Mouse (Mus musculus): ENCODE results near the gene Angptl1. TPM values are rescaled to one million over a fixed set of nuclear protein-coding genes. Genes with fewer than 3 reads are reported as not detected.

Angptl1 gene
- polyA plus RNA-seq, 1 experiment from 2014 or later, result 1.3 TPM

DNA sequence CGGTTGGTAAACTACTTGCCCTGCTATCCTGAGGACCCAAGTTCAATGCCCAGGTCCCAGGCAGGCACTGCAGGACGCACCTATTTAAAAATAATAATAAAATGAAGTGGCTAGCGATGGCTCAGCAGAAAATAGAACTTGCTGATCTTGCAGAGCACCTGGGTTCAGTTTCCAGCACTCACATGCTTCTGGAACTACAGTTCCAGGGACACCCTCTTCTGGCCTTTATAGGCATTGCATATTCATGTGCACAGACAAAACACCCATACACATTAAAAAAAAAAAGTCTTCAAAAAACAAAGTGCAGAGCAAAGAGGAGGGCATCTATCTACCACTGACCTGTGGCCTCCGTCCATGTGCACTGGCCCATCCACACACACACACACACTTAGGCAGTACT lies 53.2 kb downstream of the Angptl1 start:
- no peak for DNase-seq (ENCODE audit: low spot score)
- Histone ChIP-seq H3K36me3 (ENCODE audit: control insufficient read depth, insufficient read depth, low read length) (no peaks in the 10 kb centered on the region; the same call in 1 of the 2 replicates), H3K27ac (ENCODE audit: low read depth, low read length) (no peak overlapping the region), H3K27me3 (ENCODE audit: control insufficient read depth, insufficient read depth, low read length) (no peaks in the 10 kb centered on the region), H3K9ac (ENCODE audit: low read length) (no peak overlapping the region), H3K4me1 (replicated peaks; ENCODE audit: control insufficient read depth, insufficient read depth, low read length) (no peaks in the 10 kb centered on the region), H3K4me3 (ENCODE audit: low read depth, low read length) (no peak overlapping the region), H3K9me3 (ENCODE audit: control insufficient read depth, low read length) (no peaks in the 10 kb centered on the region), H3K4me2 (ENCODE audit: low read depth, low read length, severe bottlenecking) (no peak overlapping the region)
- 92% methylated on average over 4 of the region's 4 CpGs for WGBS
- ATAC-seq (replicated peaks; ENCODE audit: low FRiP score), result no peak

GRCm38 (mm10) chr1:156901689-156902088 lies 63.3 kb downstream of the Angptl1 start:
- 81% methylated on average over 6 of the region's 6 CpGs for WGBS

GRCm38 (mm10) chr1:156903899-156904298 lies 65.5 kb downstream of the Angptl1 start:
- DNase-seq (ENCODE audit: low spot score) (no peak), ATAC-seq (replicated peaks; ENCODE audit: low FRiP score) (no peak)
- Histone ChIP-seq H3K4me1 (replicated peaks; ENCODE audit: control insufficient read depth, insufficient read depth, low read length) (no peaks in the 10 kb centered on the region), H3K4me3 (ENCODE audit: low read depth, low read length) (no peak overlapping the region), H3K27ac (ENCODE audit: low read depth, low read length) (no peak overlapping the region), H3K27me3 (ENCODE audit: control insufficient read depth, insufficient read depth, low read length) (no peaks in the 10 kb centered on the region), H3K36me3 (ENCODE audit: control insufficient read depth, insufficient read depth, low read length) (no peaks in the 10 kb centered on the region), H3K9me3 (ENCODE audit: control insufficient read depth, low read length) (no peaks in the 10 kb centered on the region), H3K9ac (ENCODE audit: low read length) (no peak overlapping the region), H3K4me2 (ENCODE audit: low read depth, low read length, severe bottlenecking) (no peak overlapping the region)
- 90% methylated on average over 3 of the region's 3 CpGs for WGBS

More at GRCm38 (mm10) chr1:156901689-156902088, 63.3 kb downstream of the Angptl1 start:
- H3K27ac ChIP-seq (ENCODE audit: low read depth, low read length), result no peak overlapping the region
- no peaks in the 10 kb centered on the region for H3K36me3 ChIP-seq (ENCODE audit: control insufficient read depth, insufficient read depth, low read length)
- H3K27me3 ChIP-seq (ENCODE audit: control insufficient read depth, insufficient read depth, low read length), result no peaks in the 10 kb centered on the region
- no peak for DNase-seq (ENCODE audit: low spot score)
- no peaks in the 10 kb centered on the region for H3K9me3 ChIP-seq (ENCODE audit: control insufficient read depth, low read length)
- no peaks in the 10 kb centered on the region; the same call in 1 of the 2 replicates for H3K4me1 ChIP-seq (replicated peaks; ENCODE audit: control insufficient read depth, insufficient read depth, low read length)
- no peak overlapping the region for H3K4me3 ChIP-seq (ENCODE audit: low read depth, low read length)
- ATAC-seq (replicated peaks; ENCODE audit: low FRiP score), result no peak
- H3K4me2 ChIP-seq (ENCODE audit: low read depth, low read length, severe bottlenecking), result no peak overlapping the region
- no peak overlapping the region for H3K9ac ChIP-seq (ENCODE audit: low read length)

- Histone ChIP-seq H3K4me1 (replicated peaks; ENCODE audit: control insufficient read depth, insufficient read depth, low read length) (no peaks in the 10 kb centered on the region), H3K4me2 (ENCODE audit: low read depth, low read length, severe bottlenecking) (no peak overlapping the region), H3K27me3 (ENCODE audit: control insufficient read depth, insufficient read depth, low read length) (no peaks in the 10 kb centered on the region), H3K4me3 (ENCODE audit: low read depth, low read length) (no peak overlapping the region), H3K27ac (ENCODE audit: low read depth, low read length) (no peak overlapping the region), H3K9me3 (ENCODE audit: control insufficient read depth, low read length) (no peaks in the 10 kb centered on the region), H3K9ac (ENCODE audit: low read length) (no peak overlapping the region), H3K36me3 (ENCODE audit: control insufficient read depth, insufficient read depth, low read length) (no peaks in the 10 kb centered on the region)
- WGBS, result 85% methylated on average over 2 of the region's 2 CpGs
- ATAC-seq (replicated peaks; ENCODE audit: low FRiP score) (no peak), DNase-seq (ENCODE audit: low spot score) (no peak)
Observed at GRCm38 (mm10) chr1:156905660-156906059, 67.3 kb downstream of the Angptl1 start.

DNA sequence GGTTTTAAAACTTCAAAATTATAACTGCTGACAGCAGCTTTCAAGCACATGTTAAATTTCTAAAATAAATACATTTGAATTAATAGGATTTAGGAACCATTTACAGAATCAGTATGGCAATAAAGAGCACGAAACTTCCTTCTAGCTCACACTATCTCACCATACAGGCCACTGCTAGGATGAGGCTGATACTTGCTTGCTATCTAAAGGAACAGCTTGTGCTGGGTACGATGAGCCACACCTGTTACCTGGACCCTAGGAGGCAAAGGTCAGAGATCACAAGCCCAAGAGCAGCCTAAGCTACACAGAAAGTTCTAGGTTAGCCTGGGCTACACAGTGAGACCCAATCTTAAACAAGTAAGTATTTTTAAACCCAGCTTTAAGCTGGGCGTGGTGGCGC lies 70.9 kb downstream of the Angptl1 start:
- Histone ChIP-seq H3K4me1 (replicated peaks; ENCODE audit: control insufficient read depth, insufficient read depth, low read length) (no peaks in the 10 kb centered on the region), H3K9ac (ENCODE audit: low read length) (no peak overlapping the region), H3K4me2 (ENCODE audit: low read depth, low read length, severe bottlenecking) (no peak overlapping the region), H3K4me3 (ENCODE audit: low read depth, low read length) (no peak overlapping the region), H3K9me3 (ENCODE audit: control insufficient read depth, low read length) (no peaks in the 10 kb centered on the region), H3K36me3 (ENCODE audit: control insufficient read depth, insufficient read depth, low read length) (no peaks in the 10 kb centered on the region), H3K27me3 (ENCODE audit: control insufficient read depth, insufficient read depth, low read length) (no peaks in the 10 kb centered on the region), H3K27ac (ENCODE audit: low read depth, low read length) (no peak overlapping the region)
- ATAC-seq (replicated peaks; ENCODE audit: low FRiP score) (no peak), DNase-seq (ENCODE audit: low spot score) (no peak)
- 94% methylated on average over 4 of the region's 4 CpGs for WGBS

DNA sequence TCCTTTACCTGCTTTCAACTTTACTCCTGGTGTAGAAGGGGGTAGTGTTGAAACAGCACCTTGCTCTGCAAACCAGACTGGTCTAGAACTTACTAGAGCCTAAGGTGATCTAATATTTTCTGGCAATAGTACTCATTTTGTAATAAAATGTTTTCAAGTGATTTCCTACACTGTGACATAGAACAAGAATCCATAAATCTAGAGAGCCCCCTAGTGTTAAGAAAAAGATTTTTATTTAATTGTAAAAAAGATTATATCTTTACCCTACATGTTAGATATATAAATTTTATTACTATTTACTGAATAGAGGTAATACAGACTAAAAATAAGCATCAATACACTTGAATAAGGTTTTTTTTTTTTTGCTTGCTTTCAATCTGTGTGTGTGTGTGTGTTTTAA lies 71.5 kb downstream of the Angptl1 start:
- H3K27ac ChIP-seq (ENCODE audit: low read depth, low read length), result no peak overlapping the region
- no peaks in the 10 kb centered on the region for H3K27me3 ChIP-seq (ENCODE audit: control insufficient read depth, insufficient read depth, low read length)
- no peak for ATAC-seq (replicated peaks; ENCODE audit: low FRiP score)
- no peaks in the 10 kb centered on the region for H3K9me3 ChIP-seq (ENCODE audit: control insufficient read depth, low read length)
- no peaks in the 10 kb centered on the region for H3K36me3 ChIP-seq (ENCODE audit: control insufficient read depth, insufficient read depth, low read length)
- no peak overlapping the region for H3K9ac ChIP-seq (ENCODE audit: low read length)
- no peak overlapping the region for H3K4me2 ChIP-seq (ENCODE audit: low read depth, low read length, severe bottlenecking)
- no peak overlapping the region for H3K4me3 ChIP-seq (ENCODE audit: low read depth, low read length)
- no peak for DNase-seq (ENCODE audit: low spot score)
- H3K4me1 ChIP-seq (replicated peaks; ENCODE audit: control insufficient read depth, insufficient read depth, low read length), result no peaks in the 10 kb centered on the region

Other genes with a start within 250 kb of the Angptl1 start
- 5.2 and 7.8 TPM in 2 replicates for gene Tor3a, start 164.2 kb upstream of the Angptl1 start, polyA plus RNA-seq (2014; fragmentation: Nextera tagmentation; extraction: Ambion mirVana)
- 22.9 and 23.4 TPM in 2 replicates for gene Fam20b, start 119.5 kb upstream of the Angptl1 start, polyA plus RNA-seq (2014; fragmentation: Nextera tagmentation; extraction: Ambion mirVana)
- 73.8 and 82.0 TPM in 2 replicates for gene Ralgps2, start 101.1 kb downstream of the Angptl1 start, polyA plus RNA-seq (2014; fragmentation: Nextera tagmentation; extraction: Ambion mirVana)